Mouse (Mus musculus) heart, embryonic 11.5 days (tissue): Measurements from ENCODE around the gene Dnah14. TPM values are rescaled to one million over a fixed set of nuclear protein-coding genes. Genes with fewer than 3 reads are reported as not detected.

Experiments used
- ATAC-seq: fragments of 200-750 bp; cut with Nextera tagmentation; replicated peaks from 2 replicates; pipeline ENCODE4 v1.8.0; 2017; ENCODE audit warnings: moderate library complexity; ENCODE audit not compliant: insufficient number of reproducible peaks, low FRiP score, low TSS enrichment
- H3K27ac ChIP-seq: fragments of 300-500 bp; sonication (generic); 2 replicates; pipeline ENCODE4 v1.5.1; 2014; ENCODE audit warnings: mild to moderate bottlenecking, low read depth, low read length
- H3K27me3 ChIP-seq: fragments of 300-500 bp; sonication (generic); 2 replicates; pipeline ENCODE4 v1.6.1; 2014; ENCODE audit warnings: mild to moderate bottlenecking, low read length, mixed read lengths; ENCODE audit not compliant: control insufficient read depth, insufficient read depth
- H3K36me3 ChIP-seq: fragments of 300-500 bp; sonication (generic); 2 replicates; pipeline ENCODE4 v1.6.1; 2014; ENCODE audit warnings: mild to moderate bottlenecking, low read length, moderate library complexity, mixed read lengths; ENCODE audit not compliant: control insufficient read depth, insufficient read depth
- H3K4me1 ChIP-seq: fragments of 300-500 bp; sonication (generic); 2 replicates; pipeline ENCODE4 v1.6.1; 2014; ENCODE audit warnings: low read length; ENCODE audit not compliant: control insufficient read depth, insufficient read depth
- H3K4me2 ChIP-seq: fragments of 300-500 bp; sonication (generic); 2 replicates; pipeline ENCODE4 v1.6.1; 2014; ENCODE audit warnings: mild to moderate bottlenecking, moderate library complexity
- H3K4me3 ChIP-seq: fragments of 300-500 bp; sonication (generic); 2 replicates; pipeline ENCODE4 v1.5.1; 2014; ENCODE audit warnings: low read depth, low read length
- H3K9ac ChIP-seq: fragments of 300-500 bp; sonication (generic); 2 replicates; pipeline ENCODE4 v1.6.1; 2014; ENCODE audit warnings: mild to moderate bottlenecking, low read depth, low read length, moderate library complexity
- H3K9me3 ChIP-seq: fragments of 300-500 bp; sonication (generic); replicated peaks from 2 replicates; pipeline ENCODE4 v1.6.1; 2016; ENCODE audit warnings: low read length; ENCODE audit not compliant: control insufficient read depth
- WGBS: fragments of 180-500 bp; shearing (Covaris S2); extraction: QIAGEN DNeasy Blood & Tissue Kit; methylation state at CpG from one replicate; pipeline ENCODE4 v1.1.7; 2014; ENCODE audit not compliant: insufficient replicate concordance; 5-methylcytosine and 5-hydroxymethylcytosine counted together
- polyA plus RNA-seq: library from polyadenylated mRNA; unstranded; fragments of >200 nt; fragmentation: Nextera tagmentation; extraction: Ambion mirVana; gene quantifications from 2 replicates; pipeline ENCODE4 v1.2.1, GENCODE M21; 2014

The Dnah14 gene
- polyA plus RNA-seq, 1 experiment from 2014 or later = 0.99 TPM

DNA sequence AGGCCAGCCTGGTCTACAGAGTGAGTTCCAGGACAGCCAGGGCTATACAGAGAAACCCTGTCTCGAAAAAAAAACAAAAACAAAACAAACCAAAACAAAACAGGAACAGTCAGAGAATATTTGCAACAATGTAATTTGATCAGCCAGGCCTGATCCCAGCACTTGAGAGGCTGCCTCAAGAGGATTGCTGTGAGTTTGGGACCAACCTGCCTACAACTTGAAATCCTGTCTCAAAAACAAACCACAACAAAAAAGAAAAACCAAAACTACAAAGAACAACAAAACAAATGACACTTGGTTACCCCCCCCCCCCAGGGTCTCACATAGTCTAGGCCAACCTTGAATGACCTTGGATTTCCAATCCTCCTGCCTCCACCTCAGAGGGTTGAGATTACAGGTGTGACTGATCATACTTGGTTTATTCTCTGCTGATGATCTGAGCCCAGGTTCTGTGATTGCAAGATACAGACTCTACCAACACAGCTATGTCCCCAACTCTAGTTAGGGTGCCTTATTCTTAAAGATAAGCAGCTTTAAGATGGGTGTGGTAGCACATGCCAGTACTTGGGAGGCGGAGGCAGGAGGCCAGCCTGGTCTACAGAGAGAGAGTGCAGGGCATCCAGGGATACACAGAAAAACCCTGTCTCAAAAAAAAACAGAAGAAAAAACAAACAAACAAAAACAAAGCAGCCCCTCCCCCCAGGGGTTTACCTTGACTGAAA is 285.0 kb downstream of the Dnah14 start:
- H3K27ac ChIP-seq = no peak overlapping the region

GRCm38 (mm10) chr1:181862676-181863374 is 286.5 kb downstream of the Dnah14 start:
- Histone ChIP-seq H3K4me3 (no peak overlapping the region), H3K4me2 (no peak overlapping the region), H3K9ac (no peak overlapping the region), H3K9me3 (no peaks in the 10 kb centered on the region), H3K27me3 (peaks cover 5% of the 10 kb centered on the region; the same call in 1 of the 2 replicates), H3K4me1 (peaks cover 4% of the 10 kb centered on the region; the same call in 1 of the 2 replicates), H3K27ac (no peak overlapping the region), H3K36me3 (no peaks in the 10 kb centered on the region)
- no peak for ATAC-seq
- WGBS = 57% methylated on average over 16 of the region's 16 CpGs

More for the DNA sequence above, 285.0 kb downstream of the Dnah14 start:
- no peak for ATAC-seq
- Histone ChIP-seq H3K9ac (no peak overlapping the region), H3K36me3 (no peaks in the 10 kb centered on the region), H3K4me1 (peaks cover 4% of the 10 kb centered on the region; the same call in 1 of the 2 replicates), H3K4me2 (no peak overlapping the region), H3K27me3 (peaks cover 5% of the 10 kb centered on the region; the same call in 1 of the 2 replicates), H3K9me3 (no peaks in the 10 kb centered on the region), H3K4me3 (no peak overlapping the region)
- WGBS = 68% methylated on average over 2 of the region's 2 CpGs

GRCm38 (mm10) chr1:181863431-181863830 is 287.1 kb downstream of the Dnah14 start:
- peaks cover 5% of the 10 kb centered on the region; the same call in 1 of the 2 replicates for H3K27me3 ChIP-seq
- H3K4me3 ChIP-seq = no peak overlapping the region
- no peak overlapping the region for H3K9ac ChIP-seq
- H3K4me1 ChIP-seq = peaks cover 4% of the 10 kb centered on the region; the same call in 1 of the 2 replicates
- no peak for ATAC-seq
- no peaks in the 10 kb centered on the region for H3K36me3 ChIP-seq
- H3K4me2 ChIP-seq = no peak overlapping the region
- no peak overlapping the region for H3K27ac ChIP-seq
- no peaks in the 10 kb centered on the region for H3K9me3 ChIP-seq
- 18% methylated on average over 8 of the region's 8 CpGs for WGBS

Other genes starting within 250 kb of the Dnah14 start
- gene Cnih3, start 223.9 kb upstream of the Dnah14 start, polyA plus RNA-seq = 0.13 and 0.29 TPM in 2 replicates
- gene Ccdc121, start 65.1 kb upstream of the Dnah14 start, polyA plus RNA-seq = 0.53 TPM in 1 of 2 replicates, not detected in the other